Mouse (Mus musculus) brown adipose tissue, adult 24 weeks (tissue): ENCODE data around the gene Unc50. TPM values are rescaled to one million over a fixed set of nuclear protein-coding genes. Genes with fewer than 3 reads are reported as not detected.

Experiments used
- polyA plus RNA-seq: library from polyadenylated mRNA; stranded (reverse); fragments of >200 nt; gene quantifications from 2 replicates; pipeline ENCODE4 v1.2.4, GENCODE M21; 2012; ENCODE audit not compliant: missing spikeins, insufficient read depth, insufficient read length

The Unc50 gene
- polyA plus RNA-seq, 1 experiment: 47.5 TPM

Other genes starting within 250 kb of the Unc50 start
- 0.79 TPM in 1 of 2 replicates, not detected in the other for gene Cnga3, start 215.7 kb upstream of the Unc50 start, polyA plus RNA-seq
- 5.4 and 6.7 TPM in 2 replicates for gene Inpp4a, start 130.3 kb upstream of the Unc50 start, polyA plus RNA-seq
- gene Coa5, start within 50 bp of the Unc50 start, polyA plus RNA-seq: 151 and 222 TPM in 2 replicates
- 2.2 and 2.4 TPM in 2 replicates for gene Mgat4a, start 110.9 kb downstream of the Unc50 start, polyA plus RNA-seq